Mouse (Mus musculus): ENCODE data around the gene Btbd3.

Gene Btbd3

DNA sequence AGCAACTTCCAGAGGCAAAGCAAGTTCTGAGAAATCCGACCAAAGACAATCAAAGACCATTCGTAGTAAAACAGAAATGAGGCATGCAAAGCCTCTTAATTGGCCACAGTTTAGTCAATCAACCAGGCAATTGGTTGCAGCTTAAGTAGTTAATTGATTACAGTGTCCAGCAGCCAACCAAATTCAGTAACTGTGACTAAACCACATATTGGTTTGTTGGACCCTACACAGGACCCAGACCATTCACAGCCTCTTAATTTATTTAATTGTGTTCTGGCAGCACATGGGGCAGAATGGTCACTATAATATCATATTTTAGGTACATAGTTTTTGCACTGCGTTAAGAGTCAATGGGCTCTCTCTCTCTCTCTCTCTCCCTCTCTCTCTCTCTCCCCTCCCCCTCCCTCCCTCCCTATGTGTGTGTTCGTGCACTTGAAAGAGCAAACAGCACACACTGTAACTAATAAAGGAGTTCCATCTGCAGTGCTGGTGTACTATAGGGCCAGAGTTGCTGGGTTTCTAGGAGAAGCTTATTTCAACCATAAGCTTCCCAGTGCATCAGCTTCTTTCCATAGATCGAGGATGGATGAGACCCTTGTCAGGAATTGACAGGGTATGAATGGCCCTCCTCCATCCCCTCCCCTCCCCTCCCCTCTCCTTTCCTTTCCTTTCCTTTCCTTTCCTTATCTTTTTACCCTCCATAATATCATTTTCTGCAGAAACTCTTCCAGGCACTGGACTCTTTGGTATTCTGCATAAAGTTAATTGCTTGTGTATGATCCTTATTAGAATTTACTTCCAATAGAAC, 275.0 kb downstream of the Btbd3 start:
- no peak for DNase-seq (ENCODE audit: low read depth, low spot score)

DNA sequence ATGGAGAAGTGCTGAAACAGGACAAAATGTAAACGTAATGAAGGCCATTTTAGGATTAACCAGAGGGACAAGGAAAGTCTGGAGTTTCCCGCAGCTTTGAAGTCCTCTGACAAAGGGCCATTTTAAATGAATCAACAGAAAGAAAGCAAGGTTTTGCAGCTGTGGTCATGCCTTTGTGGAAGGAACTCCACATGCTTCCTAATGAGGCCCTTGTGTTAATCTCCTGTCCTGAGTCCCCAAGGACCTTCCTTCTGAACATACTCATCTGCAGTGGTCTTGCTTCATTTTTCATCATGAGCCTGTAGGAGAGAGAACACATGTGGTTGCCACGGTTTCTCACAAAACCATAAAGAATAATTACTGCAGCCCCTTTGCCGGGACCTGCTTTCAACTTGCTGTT, 275.6 kb downstream of the Btbd3 start:
- DNase-seq (ENCODE audit: low read depth, low spot score), result no peak

DNA sequence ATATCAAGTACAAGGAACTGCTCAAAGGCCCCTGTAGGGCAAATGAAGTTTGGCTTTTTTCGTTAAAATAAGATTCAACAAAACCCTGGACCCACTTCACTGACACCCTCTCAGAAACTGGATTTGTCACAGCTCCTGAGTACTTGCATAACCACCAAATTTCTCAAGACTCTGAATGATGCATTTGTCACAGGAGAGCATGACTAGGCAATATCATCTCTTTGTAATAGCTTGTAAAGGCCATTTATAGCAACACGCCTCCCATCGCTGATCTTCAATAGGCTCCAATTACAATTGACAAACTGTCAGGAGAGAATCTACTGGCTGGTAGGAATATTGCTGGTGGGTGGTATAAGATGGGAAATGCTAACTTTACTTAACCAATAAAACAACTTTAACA, 283.3 kb downstream of the Btbd3 start:
- no peak for DNase-seq (ENCODE audit: low read depth, low spot score)

DNA sequence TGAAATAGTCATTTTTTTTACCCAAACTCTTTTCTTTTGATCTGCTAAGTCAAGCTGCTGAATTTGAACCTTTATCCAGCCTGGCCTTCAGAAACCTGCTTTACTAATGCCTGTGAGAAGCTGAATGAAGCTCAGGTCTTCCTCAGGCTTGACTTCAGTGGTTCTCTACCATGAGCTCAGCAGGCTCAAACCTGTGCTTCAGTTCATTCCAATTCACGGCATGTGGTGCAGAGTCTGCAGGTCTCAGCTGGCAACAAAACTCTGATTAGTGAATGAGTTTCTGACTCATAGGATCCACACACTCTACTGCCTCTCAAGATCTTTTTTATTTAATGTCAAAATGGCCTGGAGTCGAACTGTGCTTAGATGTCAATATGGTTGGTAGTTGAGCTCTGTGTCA, 292.6 kb downstream of the Btbd3 start:
- no peak for DNase-seq (ENCODE audit: low read depth, low spot score)

DNA sequence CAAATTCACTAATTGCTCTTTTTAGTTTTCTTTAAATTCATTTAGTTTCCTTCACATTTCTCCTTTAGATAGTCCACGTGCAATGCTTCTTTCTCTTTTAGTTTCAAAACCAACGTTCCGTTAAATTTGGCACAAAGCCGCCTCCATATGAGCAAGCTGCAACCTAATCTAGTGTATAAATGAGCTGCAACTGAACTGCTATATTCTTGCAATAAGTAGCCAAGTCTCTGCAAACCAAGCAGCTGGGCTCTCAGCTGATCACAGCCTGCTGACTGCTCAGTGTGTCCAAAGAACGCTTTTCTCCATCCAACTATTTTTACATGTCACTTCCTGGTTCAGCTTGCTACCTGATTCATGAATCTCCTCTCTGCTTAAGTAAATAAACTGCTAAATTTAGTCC, 295.2 kb downstream of the Btbd3 start:
- DNase-seq (ENCODE audit: low read depth, low spot score), result no peak

DNA sequence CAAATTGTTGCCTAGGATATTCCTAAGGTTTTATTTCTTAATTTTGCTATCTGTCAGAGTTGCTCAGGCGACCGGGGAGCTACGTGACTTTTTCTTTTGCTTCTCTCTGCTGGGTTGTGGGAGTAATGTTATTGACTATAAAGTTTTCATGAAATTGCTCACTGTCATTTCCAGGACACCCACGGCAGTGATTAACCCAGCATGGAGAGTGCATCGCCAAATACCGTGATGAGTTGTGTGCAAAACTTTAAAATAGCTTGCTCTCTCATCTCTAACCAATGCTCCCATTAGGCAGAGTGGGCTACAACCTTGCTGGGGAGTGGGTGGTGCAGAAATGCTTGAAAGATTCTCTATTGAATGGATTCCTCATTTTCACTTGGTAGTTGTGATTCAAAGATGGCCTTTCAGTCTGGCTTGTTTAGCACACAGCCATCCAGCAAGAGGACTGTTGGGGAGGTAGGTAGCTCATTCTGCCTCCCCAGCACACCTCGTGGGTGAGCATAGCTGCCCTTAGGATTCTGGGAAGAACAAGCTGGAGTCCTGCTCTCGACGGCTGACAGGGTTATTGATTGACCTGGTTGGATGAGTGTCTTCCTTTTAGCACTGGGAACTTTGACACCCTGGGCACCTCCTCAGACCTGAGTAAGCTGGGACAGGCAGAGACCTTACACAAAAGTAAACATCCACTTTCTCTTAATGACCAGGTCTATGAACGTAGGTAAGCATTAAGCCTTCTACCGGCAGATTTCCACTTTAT, 298.9 kb downstream of the Btbd3 start:
- DNase-seq (ENCODE audit: low read depth, low spot score), result no peak

DNA sequence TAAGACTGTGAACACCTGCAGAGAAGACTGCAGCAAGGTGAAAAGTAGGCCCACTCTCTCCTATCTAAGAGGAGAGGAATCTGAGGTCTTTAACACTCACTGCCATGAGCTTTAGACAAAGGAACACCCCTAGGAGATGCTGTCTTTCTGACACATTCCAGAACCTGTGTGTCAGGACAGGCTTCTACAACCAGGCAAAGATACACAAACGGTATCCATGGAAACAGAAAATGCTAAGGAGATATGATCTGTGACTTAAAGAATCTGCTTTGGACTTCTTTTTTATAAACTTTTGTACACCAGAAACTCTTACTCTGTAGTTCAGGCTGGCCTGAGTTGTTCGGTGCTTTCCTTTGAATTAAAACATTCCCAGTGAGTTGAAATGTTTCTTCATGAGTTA, 329.6 kb downstream of the Btbd3 start:
- DNase-seq (ENCODE audit: low read depth, low spot score), result no peak

DNA sequence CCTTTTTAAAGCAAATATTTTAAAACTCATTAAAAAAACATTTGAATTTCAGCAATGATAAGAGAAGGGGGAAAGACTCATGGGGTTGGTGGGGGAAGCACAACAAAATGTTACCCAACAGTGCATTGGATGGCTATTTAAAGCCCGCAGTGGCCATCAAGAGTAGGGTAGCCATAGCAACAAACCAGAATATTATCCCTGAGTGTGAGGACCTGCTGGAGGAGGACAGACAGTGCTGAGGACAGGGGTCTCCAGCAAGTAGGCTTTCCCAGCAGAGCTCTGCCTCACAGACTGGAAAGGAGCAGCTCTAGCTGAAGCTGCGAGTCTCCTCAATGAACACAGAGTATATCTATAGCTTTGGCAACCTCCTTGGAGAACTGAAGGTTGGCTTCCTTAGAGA, 331.0 kb downstream of the Btbd3 start:
- DNase-seq (ENCODE audit: low read depth, low spot score), result no peak

DNA sequence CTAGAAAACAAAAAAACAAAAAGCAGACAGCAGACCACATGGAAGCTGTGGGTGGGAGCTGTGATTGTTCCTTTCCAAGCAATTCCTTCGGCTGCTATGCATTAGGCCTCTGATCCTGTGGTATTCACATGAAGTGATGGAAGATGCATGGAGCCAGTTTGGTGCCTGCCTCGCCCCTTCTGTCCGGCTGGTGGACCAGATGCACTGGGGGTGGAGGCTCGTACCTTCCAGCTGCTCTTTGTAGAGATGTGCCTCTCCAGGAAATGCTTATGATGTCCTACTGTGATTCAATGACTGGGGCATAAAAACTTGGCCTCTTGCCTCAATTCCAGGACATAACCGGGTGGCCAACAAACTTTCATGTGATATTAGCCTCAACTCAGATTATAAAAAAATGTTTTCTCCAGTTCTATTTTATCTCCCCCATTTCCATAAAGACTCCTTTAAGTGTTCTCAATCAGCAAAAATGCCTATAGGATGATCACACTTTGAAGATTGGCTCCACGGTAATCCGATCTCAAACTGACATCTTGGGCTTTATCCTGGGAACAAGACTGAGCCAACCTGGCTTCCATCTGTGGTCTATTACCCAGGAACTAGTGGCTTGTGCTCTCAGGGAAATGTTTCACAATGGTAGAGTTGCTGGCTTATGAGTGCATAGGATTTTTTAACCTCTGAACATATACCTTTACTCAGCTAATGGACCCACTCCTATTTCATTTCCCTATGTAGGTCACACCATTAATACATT, 331.6 kb downstream of the Btbd3 start:
- DNase-seq (ENCODE audit: low read depth, low spot score), result no peak

DNA sequence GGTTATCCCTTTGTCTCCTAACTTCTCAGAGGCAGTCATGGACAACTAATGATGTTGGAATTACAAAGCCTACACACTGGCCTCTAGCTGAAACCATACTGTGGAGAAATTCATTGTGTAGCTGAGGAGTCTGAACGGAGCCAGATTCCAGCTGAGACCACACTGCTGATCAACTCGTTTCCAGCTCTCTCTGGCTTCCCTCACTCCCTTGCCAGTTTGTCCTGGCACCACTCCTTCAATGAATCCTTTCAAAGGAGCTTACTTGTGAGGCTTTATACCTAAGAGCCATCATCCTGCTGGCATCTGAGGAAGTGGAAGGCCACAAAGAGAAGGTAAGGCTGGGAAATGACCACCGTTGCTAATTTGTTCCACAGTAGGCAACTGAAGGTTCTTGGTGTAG, 332.7 kb downstream of the Btbd3 start:
- no peak for DNase-seq (ENCODE audit: low read depth, low spot score)

DNA sequence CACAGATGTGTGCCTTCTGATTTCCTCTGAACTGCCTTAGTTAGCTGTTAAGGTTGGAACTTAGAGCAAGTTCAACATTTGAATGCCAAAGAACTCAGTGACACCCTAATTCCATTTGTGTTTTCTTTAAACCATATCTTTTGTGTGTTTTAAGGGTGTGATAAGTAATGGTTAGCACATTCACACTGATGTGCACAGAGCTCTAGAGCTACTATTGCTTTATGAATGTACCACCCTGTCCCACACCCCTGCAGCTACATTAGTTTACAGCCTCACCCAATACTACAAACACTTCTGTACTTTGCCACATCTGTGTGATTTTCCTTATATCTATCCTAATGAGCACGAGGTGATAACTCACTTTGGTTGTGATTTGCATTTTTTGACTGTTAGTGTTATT, 333.9 kb downstream of the Btbd3 start:
- no peak for DNase-seq (ENCODE audit: low read depth, low spot score)

DNA sequence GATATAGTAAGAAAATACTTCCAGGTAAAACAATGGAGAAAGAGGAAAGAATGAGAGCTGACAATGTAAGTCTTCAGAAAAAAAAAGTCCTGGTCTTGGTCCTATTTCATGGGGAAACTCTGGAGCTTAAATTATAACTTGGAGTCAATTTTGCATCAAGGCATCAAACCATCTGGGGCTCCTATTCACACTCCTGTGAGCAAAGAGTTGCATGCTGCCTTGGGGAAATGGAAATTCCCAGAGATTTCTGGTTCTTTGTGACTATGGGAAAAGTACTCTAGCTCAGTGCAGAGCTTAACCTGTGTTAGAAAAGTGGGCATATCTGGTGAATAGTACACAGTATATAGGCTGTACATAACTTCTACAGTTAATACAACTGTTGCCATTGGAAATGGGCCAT, 356.0 kb downstream of the Btbd3 start:
- DNase-seq (ENCODE audit: low read depth, low spot score), result no peak

DNA sequence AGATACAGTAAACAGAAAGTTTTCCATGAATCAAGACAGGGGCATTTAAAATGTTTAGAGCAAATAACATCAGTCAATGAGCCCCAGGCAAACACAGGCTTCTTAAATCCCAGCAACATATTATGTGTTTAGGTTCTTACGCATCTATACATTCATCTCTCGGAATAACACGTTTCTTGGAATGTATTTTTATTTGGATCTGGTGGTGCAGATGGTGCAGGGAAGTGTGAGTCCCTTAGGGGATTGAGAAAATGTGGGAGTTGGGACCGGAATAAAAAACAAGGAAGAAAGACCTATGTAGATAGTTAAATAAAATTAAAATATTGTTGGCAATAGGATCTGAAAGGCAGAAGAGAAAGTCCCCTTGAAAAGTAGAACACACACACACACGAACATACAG, 361.1 kb downstream of the Btbd3 start:
- no peak for DNase-seq (ENCODE audit: low read depth, low spot score)
